Mouse (Mus musculus) induced T-regulatory cell, adult 2 months (primary cell): ENCODE data around the gene Hp.

ENCODE experiments used
- DNase-seq: peaks from one replicate; pipeline ENCODE4 v3.0.0-alpha.2; 2012; ENCODE audit warnings: low read depth

Gene Hp

DNA sequence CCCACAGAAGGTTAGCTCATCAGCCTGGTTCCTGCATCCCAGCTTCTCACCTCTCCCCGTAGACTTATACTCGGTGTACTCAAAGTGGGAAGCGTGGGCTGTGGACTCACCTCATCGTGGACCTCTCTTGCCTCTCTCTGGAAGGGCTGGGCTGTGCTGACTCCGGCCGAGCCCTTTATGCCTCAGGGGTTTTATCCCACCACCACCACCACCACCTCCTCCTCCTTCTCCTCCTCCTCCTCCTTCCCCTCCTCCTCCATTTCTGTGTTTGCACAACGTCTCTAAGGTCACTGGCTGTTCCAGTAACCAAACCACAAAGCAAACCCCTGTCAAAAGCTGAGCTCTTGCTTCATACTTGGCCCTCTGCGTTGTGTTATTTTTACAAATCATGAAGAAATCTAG is at the start of gene Hp:
TSS of gene Hp (minus strand) at position 273 of the 402 bp plus-strand sequence.
- no peak for DNase-seq

GRCm38 (mm10) chr8:109628638-109629037 is 49.7 kb upstream of the Hp start:
- DNase-seq: no peak

GRCm38 (mm10) chr8:109615569-109615968 is 36.6 kb upstream of the Hp start:
- DNase-seq: no peak

- DNase-seq: peak; percentile 69
Observed at GRCm38 (mm10) chr8:109614243-109615210, 35.6 kb upstream of the Hp start, which contains the start of gene Pkd1l3. TSS of gene Pkd1l3 (plus strand) at chr8:109614517.

DNA sequence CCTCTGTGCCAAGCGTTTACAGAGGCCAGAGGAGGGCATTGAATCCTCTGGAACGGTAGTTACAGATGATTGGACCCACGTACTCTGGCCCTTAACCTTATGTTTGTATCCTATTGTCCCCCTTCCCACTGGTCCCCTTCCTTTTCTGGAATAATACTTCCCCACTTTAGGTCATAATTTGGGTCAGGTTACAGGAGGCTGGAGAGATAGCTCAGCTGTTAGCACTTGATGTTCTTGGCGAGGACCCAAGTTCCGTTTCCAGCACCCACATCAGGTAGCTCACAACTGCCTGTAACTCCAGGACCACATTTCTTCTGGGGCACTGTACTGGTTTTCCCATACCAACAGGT is 30.2 kb upstream of the Hp start:
- no peak for DNase-seq

GRCm38 (mm10) chr8:109608271-109609152 is 29.5 kb upstream of the Hp start, which contains the start of gene Dhodh:
TSS of gene Dhodh (minus strand) at chr8:109608673.
- peak; percentile 97 for DNase-seq

DNA sequence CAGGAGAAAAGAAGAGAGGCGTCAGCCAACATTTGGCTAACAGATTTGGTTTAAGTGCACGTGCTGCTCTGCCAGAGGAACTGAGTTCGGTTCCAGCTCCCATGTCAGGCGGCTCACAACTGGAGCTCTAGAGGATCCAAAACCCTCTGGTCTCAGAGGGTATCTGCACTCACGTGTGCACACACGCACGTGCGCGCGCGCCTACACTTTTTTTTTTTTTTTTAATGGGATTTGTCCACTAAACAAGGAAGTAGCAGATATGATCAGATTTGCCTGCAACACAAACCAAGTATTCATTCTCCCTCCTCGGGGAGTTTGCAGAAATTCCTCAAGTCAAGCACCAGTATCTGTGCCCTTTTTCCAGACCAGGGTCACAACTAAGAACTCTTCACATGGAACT is 28.7 kb upstream of the Hp start:
- no peak for DNase-seq

DNA sequence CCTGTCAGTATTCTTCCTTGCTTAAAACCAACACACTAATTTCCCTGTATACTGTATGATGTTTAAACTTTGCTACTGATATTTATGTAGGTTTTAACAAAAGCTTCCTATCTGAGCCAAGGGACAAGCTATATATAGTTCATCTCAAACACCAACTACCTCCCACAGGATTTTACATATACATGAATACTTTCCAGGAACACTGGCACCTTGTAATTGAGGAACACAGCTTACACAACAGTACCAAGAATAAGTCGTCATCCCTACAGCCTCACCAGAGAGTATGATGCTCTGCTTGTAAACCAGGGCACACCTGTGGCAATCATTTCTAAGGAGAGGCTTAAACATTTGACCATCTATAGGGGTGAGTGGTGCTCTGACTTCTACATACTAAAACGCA is 27.8 kb upstream of the Hp start:
- DNase-seq: no peak

- DNase-seq: peak; percentile 80
Observed at GRCm38 (mm10) chr8:109595854-109596253, 16.9 kb upstream of the Hp start.

DNA sequence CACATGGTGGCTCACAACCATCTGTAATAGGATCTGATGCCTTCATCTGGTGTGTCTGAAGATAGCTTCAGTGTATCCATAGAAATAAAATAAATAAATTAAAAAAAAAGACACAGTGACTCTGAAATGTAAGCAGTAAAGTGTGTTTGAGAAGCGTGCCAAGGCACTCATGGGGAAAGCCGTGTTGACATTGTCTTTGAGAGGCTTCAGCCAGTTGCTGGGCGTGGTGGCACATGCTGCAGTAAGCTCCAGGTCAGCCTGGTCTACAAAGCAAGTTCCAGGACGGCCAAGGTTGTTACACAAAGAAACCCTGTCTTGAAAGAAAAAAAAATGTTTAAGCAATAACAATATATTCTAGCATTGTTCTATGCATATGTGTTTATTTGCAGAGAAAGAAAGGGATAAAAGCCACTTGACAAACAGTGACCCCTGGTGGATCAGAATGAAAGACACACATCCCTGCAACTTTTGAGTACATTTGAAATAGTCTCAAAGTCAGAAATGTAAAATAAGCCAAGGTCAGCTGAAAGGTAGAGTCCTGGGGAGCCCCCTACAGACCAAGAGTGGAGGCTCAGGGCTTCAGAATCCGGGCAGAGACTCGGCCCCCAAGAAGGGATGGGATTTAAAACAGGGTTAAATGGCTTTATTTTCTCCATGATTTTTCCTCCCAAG is 14.3 kb upstream of the Hp start:
- DNase-seq: peak; percentile 58

DNA sequence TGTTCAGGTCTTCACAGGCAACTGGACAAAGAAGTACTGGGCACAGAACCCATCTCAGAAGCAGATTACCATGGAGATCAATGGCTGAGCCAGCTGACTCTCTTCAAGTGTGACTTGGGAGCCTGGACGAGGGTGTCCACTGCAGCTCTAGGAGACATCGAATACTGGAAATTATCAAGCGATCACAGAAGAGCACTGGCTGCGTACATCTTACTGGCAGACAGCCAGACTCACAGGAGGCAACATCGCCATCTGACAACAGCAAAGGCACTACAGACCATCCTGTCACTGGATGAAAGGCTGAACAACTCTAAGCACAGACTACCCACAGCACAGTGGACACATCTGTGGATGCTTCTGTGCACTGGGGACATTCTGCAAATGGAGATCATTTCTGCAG is 13.2 kb upstream of the Hp start:
- DNase-seq: no peak

DNA sequence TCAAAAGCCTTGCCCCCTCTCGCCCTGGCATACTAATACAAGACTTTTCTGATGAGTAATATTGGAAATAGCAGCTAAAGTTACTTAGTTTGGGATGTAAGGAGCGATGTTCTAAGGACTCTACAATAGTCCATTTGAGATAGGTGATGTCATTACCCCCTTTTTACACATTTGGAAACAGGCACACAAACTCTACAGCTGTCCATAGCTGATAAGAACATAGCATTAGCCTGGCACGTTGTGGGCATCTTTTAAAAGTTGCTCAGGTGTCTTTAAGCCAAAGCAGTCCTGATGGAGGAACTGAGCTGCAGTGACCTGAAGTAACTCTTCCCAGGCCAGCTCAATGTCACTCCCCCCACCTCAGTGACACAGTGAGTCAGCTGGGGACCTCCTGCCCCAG is 12.4 kb upstream of the Hp start:
- DNase-seq: no peak

- no peak for DNase-seq
Observed at GRCm38 (mm10) chr8:109590901-109591300, 11.9 kb upstream of the Hp start.

DNA sequence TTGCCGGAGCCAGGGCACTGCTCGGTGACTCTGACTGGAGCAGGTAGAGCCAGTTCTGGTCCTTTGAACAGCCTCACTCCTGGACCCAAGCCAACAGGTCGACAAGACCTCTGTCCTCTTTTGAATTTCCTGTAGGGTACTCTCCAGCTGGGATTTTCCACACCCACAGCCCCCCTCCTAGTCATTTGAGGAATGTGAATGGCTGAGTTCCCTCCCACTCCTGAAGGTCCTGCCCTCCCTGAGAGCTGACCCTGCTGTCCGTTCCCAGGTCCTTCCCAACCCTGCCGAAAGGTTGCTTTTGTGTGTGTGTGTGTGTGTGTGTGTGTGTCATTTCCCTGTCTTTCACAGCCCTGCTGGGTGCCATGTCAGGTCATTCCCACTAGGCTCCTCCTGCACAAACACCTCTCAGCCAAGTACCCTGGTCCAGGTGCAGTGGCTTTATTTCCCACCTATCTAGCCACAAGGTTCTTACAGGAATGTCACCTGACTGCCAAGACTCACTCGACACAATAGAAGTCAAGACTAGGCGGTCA is 8.1 kb upstream of the Hp start:
- no peak for DNase-seq

DNA sequence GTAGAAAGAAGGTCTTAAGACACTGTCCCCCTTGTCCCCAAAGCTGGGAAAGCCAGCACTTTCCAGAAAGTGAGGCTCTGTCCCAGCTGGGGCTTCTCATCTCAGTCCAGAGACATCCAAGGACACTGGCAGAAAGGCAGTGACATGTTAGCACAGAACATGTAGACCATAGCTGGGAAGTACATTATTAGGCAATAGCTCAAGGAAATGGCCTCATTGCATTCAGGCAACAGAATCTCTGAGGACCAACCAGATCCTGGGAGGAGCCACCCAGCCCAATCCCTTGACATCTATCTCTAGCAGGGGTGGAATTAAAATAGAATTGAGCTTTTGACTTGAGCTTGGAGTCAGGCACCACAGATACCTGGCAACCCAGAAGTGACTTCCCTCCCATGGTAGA is 6.7 kb upstream of the Hp start:
- DNase-seq: no peak

DNA sequence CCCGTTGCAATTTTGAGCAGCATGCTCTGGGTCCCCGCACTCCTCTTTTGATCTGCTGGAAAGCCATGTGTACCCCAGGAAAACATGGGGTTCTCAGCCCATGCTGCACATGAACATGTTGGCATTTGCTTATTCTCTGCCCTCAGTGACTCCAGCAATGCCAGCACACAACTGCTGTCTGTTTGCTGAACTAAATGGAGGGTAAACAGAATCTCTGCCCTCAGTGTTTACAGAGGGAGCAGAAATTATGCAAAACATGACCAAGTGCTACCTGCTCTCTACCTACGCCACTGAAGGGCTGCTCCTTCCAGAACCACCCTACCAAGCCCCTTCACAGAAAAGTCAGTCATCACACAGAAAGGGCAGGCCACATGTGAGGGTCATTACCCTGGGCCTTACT is 5.9 kb upstream of the Hp start:
- no peak for DNase-seq

DNA sequence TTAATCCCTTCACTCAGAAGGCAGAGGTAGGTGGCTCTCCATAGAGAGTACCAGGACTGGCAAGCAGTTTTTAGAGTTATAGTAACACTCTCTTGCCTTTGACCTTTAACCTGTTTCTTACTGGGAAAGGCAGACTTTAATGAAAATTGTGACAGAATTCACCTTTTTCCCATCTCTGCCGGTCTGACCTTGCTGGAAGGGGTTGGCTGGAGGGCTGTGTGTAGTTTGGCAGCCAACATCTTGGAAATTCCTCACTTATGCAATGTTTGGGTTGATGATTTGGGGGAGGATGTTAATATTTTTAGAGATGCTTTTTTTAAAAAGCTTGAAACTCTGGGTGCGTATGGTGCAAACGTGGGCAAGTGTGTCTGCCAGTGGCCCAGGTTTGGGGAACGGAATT is 5.3 kb upstream of the Hp start:
- DNase-seq: no peak

DNA sequence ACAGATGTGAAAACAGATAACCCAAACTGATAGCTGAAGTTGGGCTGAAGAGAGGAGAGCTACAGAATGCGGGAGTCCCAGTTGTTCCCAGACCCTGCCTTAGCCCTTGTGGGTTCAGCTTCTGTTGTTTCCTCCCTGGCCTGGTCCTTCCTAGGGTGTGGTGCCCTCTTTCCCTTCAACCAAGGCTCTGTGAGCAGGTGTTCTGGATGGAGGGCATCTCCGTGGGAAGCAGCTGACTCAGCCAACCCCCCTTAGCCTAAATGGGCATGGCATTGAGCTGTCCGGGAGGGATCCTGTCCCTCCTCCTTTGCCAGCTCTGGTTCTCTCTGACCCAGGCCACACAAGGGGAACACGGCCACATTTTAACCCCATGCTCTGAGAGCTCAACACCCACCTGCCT is 2.7 kb downstream of the Hp start:
- no peak for DNase-seq

DNA sequence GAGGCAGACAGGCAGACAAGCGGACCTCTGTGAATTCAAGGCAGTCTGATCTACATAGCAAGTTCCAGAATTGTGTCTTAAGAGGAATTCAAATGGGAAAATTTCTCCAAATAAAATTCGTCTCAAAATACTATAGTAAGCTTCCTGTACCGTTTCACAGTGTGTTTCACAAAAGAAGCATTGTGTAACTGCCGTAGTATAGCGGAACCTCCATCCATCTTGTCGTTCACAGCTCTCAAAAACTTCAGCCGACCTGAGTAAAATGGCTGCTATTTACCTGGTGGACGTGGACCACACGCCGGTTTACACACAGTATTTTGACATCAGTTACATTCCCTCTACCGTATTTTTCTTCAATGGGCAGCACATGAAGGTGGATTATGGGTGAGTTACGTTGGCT is 7.8 kb downstream of the Hp start:
- DNase-seq: no peak

GRCm38 (mm10) chr8:109565498-109566333 is 13.3 kb downstream of the Hp start, which contains the start of the genes Dhx38 and Txnl4b:
TSS of gene Dhx38 (minus strand) at chr8:109565861.
TSS of gene Txnl4b (plus strand) at chr8:109565892.
- peak; percentile 100 for DNase-seq

DNA sequence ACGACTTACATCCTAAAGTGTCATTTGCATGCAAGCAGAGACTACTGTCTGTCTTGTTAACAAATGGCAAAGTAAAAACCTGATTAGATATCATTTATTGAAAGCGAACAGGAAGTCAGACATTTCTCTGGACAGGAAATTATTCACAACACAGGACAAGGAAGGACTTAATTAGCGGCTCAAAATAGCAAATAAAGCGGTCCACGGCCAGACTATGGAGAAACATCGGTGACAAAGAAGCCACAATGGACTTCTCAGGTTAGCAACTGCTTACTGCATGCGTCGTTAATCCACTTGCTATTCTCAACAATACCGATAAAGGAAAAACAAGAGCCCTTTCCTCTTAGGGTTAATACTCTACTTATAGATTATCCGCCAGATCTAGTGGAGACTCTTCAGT is 14.2 kb downstream of the Hp start:
- no peak for DNase-seq
